Mouse (Mus musculus) forebrain, embryonic 12.5 days (tissue): ENCODE data around the gene Strap. TPM values are rescaled to one million over a fixed set of nuclear protein-coding genes. Genes with fewer than 3 reads are reported as not detected.
"Not testable (repeated sequence)": the region's sequence is repeated elsewhere in the genome, so short reads cannot be mapped to it uniquely, and the experiment has no call there.

Source experiments
- ATAC-seq: fragments of 200-750 bp; cut with Nextera tagmentation; 2 replicates; pipeline ENCODE4 v1.8.0; 2017; ENCODE audit warnings: moderate TSS enrichment; ENCODE audit not compliant: low FRiP score
- H3K27ac ChIP-seq: fragments of 300-500 bp; sonication (generic); 2 replicates; pipeline ENCODE4 v1.5.1; 2016; ENCODE audit warnings: mild to moderate bottlenecking
- H3K27me3 ChIP-seq: fragments of 300-500 bp; sonication (generic); 2 replicates; pipeline ENCODE4 v1.6.1; 2016; ENCODE audit warnings: mild to moderate bottlenecking
- H3K36me3 ChIP-seq: fragments of 300-500 bp; sonication (generic); replicated peaks from 2 replicates; pipeline ENCODE4 v1.6.1; 2016; ENCODE audit warnings: mild to moderate bottlenecking
- H3K4me1 ChIP-seq: fragments of 300-500 bp; sonication (generic); 2 replicates; pipeline ENCODE4 v1.6.1; 2016
- H3K4me2 ChIP-seq: fragments of 300-500 bp; sonication (generic); 2 replicates; pipeline ENCODE4 v1.6.1; 2016; ENCODE audit warnings: mild to moderate bottlenecking, moderate library complexity
- H3K4me3 ChIP-seq: fragments of 300-500 bp; sonication (generic); replicated peaks from 2 replicates; pipeline ENCODE4 v1.5.1; 2016; ENCODE audit warnings: mild to moderate bottlenecking
- H3K9ac ChIP-seq: fragments of 300-500 bp; sonication (generic); 2 replicates; pipeline ENCODE4 v1.6.1; 2016; ENCODE audit warnings: mild to moderate bottlenecking
- H3K9me3 ChIP-seq: fragments of 300-500 bp; sonication (generic); 2 replicates; pipeline ENCODE4 v1.6.1; 2016
- WGBS: fragments of 180-500 bp; shearing (Covaris S2); methylation state at CpG from one replicate; pipeline ENCODE4 v1.1.7; 2016; 5-methylcytosine and 5-hydroxymethylcytosine counted together
- polyA plus RNA-seq: library from polyadenylated mRNA; unstranded; fragments of >200 nt; fragmentation: Nextera tagmentation; extraction: Ambion mirVana; gene quantifications from 2 replicates; pipeline ENCODE4 v1.2.1, GENCODE M21; 2016

Strap gene
- polyA plus RNA-seq, 1 experiment from 2014 or later, result 208 TPM

GRCm38 (mm10) chr6:137704300-137704939 lies 30.5 kb upstream of the Strap start:
- Histone ChIP-seq H3K9ac (no peak overlapping the region), H3K4me1 (no peaks in the 10 kb centered on the region), H3K4me2 (no peak overlapping the region), H3K4me3 (no peak overlapping the region), H3K27ac (no peak overlapping the region), H3K27me3 (no peaks in the 10 kb centered on the region), H3K9me3 (no peaks in the 10 kb centered on the region), H3K36me3 (no peaks in the 10 kb centered on the region)
- ATAC-seq, result no peak
- 87% methylated on average over 25 of the region's 25 CpGs for WGBS

GRCm38 (mm10) chr6:137706209-137706608 lies 28.7 kb upstream of the Strap start:
- no peak for ATAC-seq
- H3K36me3 ChIP-seq, result no peaks in the 10 kb centered on the region
- no peak overlapping the region for H3K4me3 ChIP-seq
- H3K9me3 ChIP-seq, result no peaks in the 10 kb centered on the region
- no peak overlapping the region for H3K27ac ChIP-seq
- no peaks in the 10 kb centered on the region for H3K4me1 ChIP-seq
- H3K27me3 ChIP-seq, result no peaks in the 10 kb centered on the region
- 95% methylated on average over 10 of the region's 10 CpGs for WGBS
- H3K9ac ChIP-seq, result no peak overlapping the region
- H3K4me2 ChIP-seq, result no peak overlapping the region

DNA sequence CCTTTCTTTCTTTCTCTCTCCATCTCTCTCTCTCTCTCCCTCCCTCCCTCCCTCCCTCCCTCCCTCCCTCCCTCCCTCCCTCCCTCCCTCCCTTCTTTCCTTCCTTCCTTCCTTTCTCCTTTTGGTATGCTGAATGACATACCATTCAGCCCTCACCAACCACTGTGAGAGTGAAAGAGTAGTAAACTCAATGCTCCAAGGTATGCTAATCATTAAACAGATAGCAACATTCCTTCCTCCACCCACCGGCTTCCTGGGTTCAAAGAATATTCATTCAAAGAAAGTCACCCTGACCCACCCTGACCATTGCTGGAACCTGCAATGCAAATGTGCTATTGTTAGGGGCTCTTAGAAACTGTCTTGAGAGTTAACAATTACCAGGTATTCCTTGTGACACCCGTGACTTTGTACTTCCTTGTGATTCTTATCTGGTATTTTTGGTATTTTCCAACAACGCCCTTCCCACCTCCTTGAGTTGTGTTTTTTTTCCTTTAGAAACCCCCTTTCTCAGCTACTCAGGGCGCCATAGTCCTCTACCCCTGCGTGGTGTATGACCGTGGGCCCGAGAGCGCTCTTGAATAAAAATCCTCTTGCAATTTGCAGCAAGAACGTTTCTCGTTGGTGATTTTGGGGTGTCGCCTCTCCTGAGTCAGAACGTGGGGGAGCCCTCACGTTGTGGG lies 26.0 kb upstream of the Strap start:
- not testable (repeated sequence) for H3K4me2 ChIP-seq, H3K4me1 ChIP-seq, H3K9me3 ChIP-seq, H3K36me3 ChIP-seq, H3K9ac ChIP-seq, ATAC-seq, H3K27ac ChIP-seq, H3K27me3 ChIP-seq, H3K4me3 ChIP-seq
- WGBS, result 91% methylated on average over 13 of the region's 13 CpGs

- no peak for ATAC-seq
- Histone ChIP-seq H3K4me1 (peaks cover 7% of the 10 kb centered on the region), H3K27me3 (no peaks in the 10 kb centered on the region), H3K4me2 (no peak overlapping the region), H3K27ac (no peak overlapping the region), H3K4me3 (no peak overlapping the region), H3K36me3 (no peaks in the 10 kb centered on the region), H3K9me3 (no peaks in the 10 kb centered on the region), H3K9ac (no peak overlapping the region)
- 87% methylated on average over 14 of the region's 14 CpGs for whole genome bisulfite sequencing
Measured at GRCm38 (mm10) chr6:137710179-137711037, 24.5 kb upstream of the Strap start.

DNA sequence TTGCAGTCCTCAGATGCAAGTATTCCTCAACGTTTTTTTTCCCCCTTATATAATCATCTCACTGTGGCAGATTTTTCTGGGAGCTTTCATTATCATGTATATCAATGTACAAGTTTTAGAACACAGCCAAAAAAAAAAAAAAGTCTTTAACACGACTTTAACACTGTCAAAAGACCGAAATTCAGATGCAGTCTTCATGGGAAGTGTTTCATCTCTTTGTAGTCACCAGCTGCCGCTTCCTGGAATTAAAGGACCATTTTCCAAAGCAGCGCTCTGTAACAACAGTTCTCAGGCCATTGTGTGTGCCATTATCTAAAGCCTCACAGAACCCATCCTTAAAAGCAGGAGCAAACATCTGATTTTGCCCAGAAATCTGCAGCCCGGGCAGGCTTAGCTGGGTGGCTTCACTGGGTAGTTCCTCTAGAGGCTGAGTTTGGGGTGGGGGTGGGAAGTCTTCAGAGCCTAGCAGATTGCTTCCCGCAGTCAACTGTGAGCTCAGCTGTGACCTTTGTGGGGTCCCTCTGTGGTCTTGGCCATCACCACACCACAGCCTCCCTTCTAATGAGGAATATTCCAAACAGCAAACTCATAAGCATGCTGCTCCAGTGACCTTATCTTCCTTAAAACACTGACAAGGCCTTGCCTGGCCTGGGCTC lies 22.1 kb upstream of the Strap start:
- no peak overlapping the region for H3K4me3 ChIP-seq
- 46% methylated on average over 7 of the region's 7 CpGs for WGBS
- no peak overlapping the region for H3K9ac ChIP-seq
- no peaks in the 10 kb centered on the region for H3K9me3 ChIP-seq
- peak overlapping the region; percentile 50 for H3K27ac ChIP-seq
- peaks cover 7% of the 10 kb centered on the region for H3K4me1 ChIP-seq
- no peaks in the 10 kb centered on the region for H3K27me3 ChIP-seq
- no peaks in the 10 kb centered on the region for H3K36me3 ChIP-seq
- ATAC-seq, result peak; percentile 65; the same call in 1 of the 2 replicates
- no peak overlapping the region for H3K4me2 ChIP-seq

DNA sequence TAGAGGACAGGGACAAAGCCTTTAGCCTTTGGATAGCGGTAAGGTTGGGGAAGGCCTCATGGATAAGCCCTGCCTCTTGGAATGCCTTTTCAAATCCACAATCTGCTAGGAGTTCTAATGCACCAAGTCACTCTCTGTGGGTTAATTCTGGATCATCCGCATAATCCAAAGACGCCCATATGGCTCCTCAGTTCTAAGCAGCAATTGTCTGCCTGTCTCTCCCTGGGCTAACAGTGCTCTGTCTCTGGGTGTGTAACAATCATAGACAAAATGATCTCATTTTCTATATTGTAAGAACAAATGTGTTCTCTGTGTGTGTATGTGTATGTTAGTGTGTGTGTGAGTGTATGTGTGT lies 21.6 kb upstream of the Strap start:
- peak overlapping the region; percentile 50 for H3K27ac ChIP-seq
- ATAC-seq, result peak; percentile 44; the same call in 1 of the 2 replicates
- WGBS, result 69% methylated on average over 3 of the region's 3 CpGs

DNA sequence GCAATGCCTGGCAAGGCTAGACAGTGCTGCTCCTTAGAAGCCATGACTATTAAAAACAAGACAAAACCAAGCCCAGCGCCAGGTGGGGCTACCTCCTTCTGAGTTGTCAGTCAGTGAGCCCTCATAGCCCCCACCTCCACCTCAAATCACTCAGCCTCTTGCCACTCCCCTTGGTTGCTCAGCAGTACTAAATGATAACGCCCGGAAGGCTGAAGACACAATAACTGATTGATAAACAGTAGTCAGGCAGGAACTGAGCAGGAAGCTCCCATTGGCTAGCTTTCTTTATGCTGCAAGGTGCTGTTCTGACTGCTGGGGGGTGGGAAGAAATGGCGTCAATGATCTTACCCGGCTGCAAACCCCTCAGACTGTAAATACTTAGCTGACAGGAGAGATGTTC lies 18.1 kb upstream of the Strap start:
- Histone ChIP-seq H3K27me3 (no peaks in the 10 kb centered on the region), H3K4me2 (no peak overlapping the region), H3K27ac (no peak overlapping the region), H3K4me1 (peaks cover 7% of the 10 kb centered on the region), H3K36me3 (no peaks in the 10 kb centered on the region), H3K9ac (no peak overlapping the region), H3K4me3 (no peak overlapping the region), H3K9me3 (no peaks in the 10 kb centered on the region)
- peak; percentile 41; the same call in 1 of the 2 replicates for ATAC-seq
- 71% methylated on average over 5 of the region's 5 CpGs for WGBS

More for the DNA sequence above, 21.6 kb upstream of the Strap start:
- Histone ChIP-seq H3K4me1 (peaks cover 7% of the 10 kb centered on the region), H3K4me3 (no peak overlapping the region), H3K27me3 (no peaks in the 10 kb centered on the region), H3K36me3 (no peaks in the 10 kb centered on the region), H3K9me3 (no peaks in the 10 kb centered on the region), H3K4me2 (no peak overlapping the region), H3K9ac (no peak overlapping the region)

GRCm38 (mm10) chr6:137722220-137722931 lies 12.5 kb upstream of the Strap start:
- H3K27me3 ChIP-seq, result peaks cover 9% of the 10 kb centered on the region
- ATAC-seq, result no peak
- H3K9ac ChIP-seq, result no peak overlapping the region
- no peak overlapping the region for H3K4me2 ChIP-seq
- H3K4me1 ChIP-seq, result no peaks in the 10 kb centered on the region
- H3K9me3 ChIP-seq, result no peaks in the 10 kb centered on the region
- no peak overlapping the region for H3K27ac ChIP-seq
- H3K36me3 ChIP-seq, result no peaks in the 10 kb centered on the region
- H3K4me3 ChIP-seq, result no peak overlapping the region
- 89% methylated on average over 15 of the region's 15 CpGs for WGBS

DNA sequence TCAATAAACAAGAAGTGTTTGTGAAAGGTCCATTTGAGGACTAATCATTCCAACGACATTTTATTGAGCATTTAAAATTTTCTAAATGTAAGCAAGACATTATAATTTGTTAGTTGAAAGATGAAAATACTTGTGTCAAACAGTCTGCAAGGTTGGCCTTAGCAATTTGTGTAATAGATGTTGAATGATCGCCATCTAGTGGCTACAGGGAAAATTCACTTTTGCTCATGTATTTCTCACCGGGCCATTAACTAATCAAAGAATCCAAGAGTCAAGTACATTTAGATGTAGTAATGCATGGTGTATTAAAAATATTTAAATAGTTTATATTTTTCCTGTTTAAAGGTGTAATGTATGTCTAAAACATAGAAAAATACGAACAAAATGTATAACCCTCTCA lies 11.0 kb upstream of the Strap start:
- Histone ChIP-seq H3K4me2 (no peak overlapping the region), H3K4me3 (no peak overlapping the region), H3K27ac (no peak overlapping the region), H3K27me3 (peaks cover 9% of the 10 kb centered on the region), H3K4me1 (no peaks in the 10 kb centered on the region), H3K9ac (no peak overlapping the region), H3K36me3 (no peaks in the 10 kb centered on the region), H3K9me3 (no peaks in the 10 kb centered on the region)
- peak; percentile 58; the same call in 1 of the 2 replicates for ATAC-seq
- WGBS, result 10% methylated on average over 4 of the region's 4 CpGs

GRCm38 (mm10) chr6:137734460-137734845 lies 425 bp upstream of the Strap start:
- ATAC-seq, result peak; percentile 28; the same call in 1 of the 2 replicates
- Histone ChIP-seq H3K4me2 (peak overlapping the region; percentile 93), H3K4me3 (peak overlapping the region; percentile 91), H3K27me3 (peaks cover 6% of the 10 kb centered on the region; the same call in 1 of the 2 replicates), H3K9ac (peak overlapping the region; percentile 85; the same call in 1 of the 2 replicates), H3K9me3 (no peaks in the 10 kb centered on the region), H3K27ac (no peak overlapping the region), H3K4me1 (peaks cover 10% of the 10 kb centered on the region), H3K36me3 (peaks cover 16% of the 10 kb centered on the region; the same call in 1 of the 2 replicates)
- WGBS, result 10% methylated on average over 7 of the region's 7 CpGs

DNA sequence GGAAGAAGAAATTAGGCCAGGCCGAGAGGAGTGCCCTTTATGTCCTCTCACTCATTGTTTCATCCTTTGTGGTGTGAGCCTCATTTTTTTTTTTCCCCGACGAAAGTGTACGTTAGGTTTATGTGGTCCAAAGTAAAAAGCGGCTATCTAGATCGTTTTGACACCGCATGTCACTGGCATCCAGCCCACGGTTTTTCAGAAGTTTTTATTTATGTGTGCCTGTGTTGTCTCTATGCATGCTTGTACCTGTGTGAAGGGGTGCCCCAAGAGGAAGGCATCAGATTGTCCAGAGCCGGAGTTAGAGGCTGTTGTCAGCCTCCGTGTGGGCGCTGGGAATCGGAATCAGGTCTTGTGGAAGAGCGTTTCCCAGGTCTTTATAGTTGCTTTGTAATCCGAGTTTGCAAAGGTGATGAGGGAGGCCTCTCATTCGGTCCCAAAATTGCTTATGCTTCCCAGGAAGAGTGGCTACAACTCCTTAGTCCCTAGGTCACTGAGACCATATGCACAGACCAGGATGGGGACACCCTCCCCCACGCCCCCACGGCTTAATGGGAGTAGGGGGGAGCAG lies 877 bp downstream of the Strap start:
- 13% methylated on average over 17 of the region's 17 CpGs for WGBS
- peaks cover 10% of the 10 kb centered on the region for H3K4me1 ChIP-seq

More for the DNA sequence above, 877 bp downstream of the Strap start:
- Histone ChIP-seq H3K36me3 (peaks cover 29% of the 10 kb centered on the region), H3K4me2 (peak overlapping the region; percentile 93), H3K9me3 (no peaks in the 10 kb centered on the region), H3K4me3 (peak overlapping the region; percentile 91), H3K27me3 (0 out of 2 replicates have a peak, but pooled peaks cover 6% of the 10 kb centered on the region), H3K27ac (peak overlapping the region; percentile 75; the same call in 1 of the 2 replicates), H3K9ac (peak overlapping the region; percentile 85)
- no peak for ATAC-seq
